Mouse (Mus musculus) heart, embryonic 15.5 days (tissue): ENCODE measurements around the gene Adgrb3. TPM values are rescaled to one million over a fixed set of nuclear protein-coding genes. Genes with fewer than 3 reads are reported as not detected.

Experiments used
- ATAC-seq: fragments of 200-750 bp; cut with Nextera tagmentation; replicated peaks from 2 replicates; pipeline ENCODE4 v1.8.0; 2017; ENCODE audit warnings: low read depth, moderate TSS enrichment; ENCODE audit not compliant: insufficient number of reproducible peaks, insufficient read depth, low FRiP score
- H3K27ac ChIP-seq: fragments of 300-500 bp; sonication (generic); 2 replicates; pipeline ENCODE4 v1.5.1; 2015; ENCODE audit warnings: mild to moderate bottlenecking, inconsistent platforms
- H3K27me3 ChIP-seq: fragments of 300-500 bp; sonication (generic); 2 replicates; pipeline ENCODE4 v1.6.1; 2015; ENCODE audit warnings: inconsistent platforms
- H3K36me3 ChIP-seq: fragments of 300-500 bp; sonication (generic); 2 replicates; pipeline ENCODE4 v1.6.1; 2015; ENCODE audit warnings: mild to moderate bottlenecking, inconsistent platforms
- H3K4me1 ChIP-seq: fragments of 300-500 bp; sonication (generic); replicated peaks from 2 replicates; pipeline ENCODE4 v1.6.1; 2015; ENCODE audit warnings: inconsistent platforms
- H3K4me2 ChIP-seq: fragments of 300-500 bp; sonication (generic); 2 replicates; pipeline ENCODE4 v1.6.1; 2015; ENCODE audit warnings: inconsistent platforms, mild to moderate bottlenecking, moderate library complexity
- H3K4me3 ChIP-seq: fragments of 300-500 bp; sonication (generic); 2 replicates; pipeline ENCODE4 v1.5.1; 2015; ENCODE audit warnings: mild to moderate bottlenecking, inconsistent platforms
- H3K9ac ChIP-seq: fragments of 300-500 bp; sonication (generic); 2 replicates; pipeline ENCODE4 v1.6.1; 2015; ENCODE audit warnings: mild to moderate bottlenecking, inconsistent platforms
- H3K9me3 ChIP-seq: fragments of 300-500 bp; sonication (generic); replicated peaks from 2 replicates; pipeline ENCODE4 v1.6.1; 2016; ENCODE audit warnings: inconsistent platforms
- WGBS: fragments of 180-500 bp; shearing (Covaris S2); methylation state at CpG from one replicate; pipeline ENCODE4 v1.1.7; 2015; ENCODE audit warnings: mixed read lengths; 5-methylcytosine and 5-hydroxymethylcytosine counted together
- polyA plus RNA-seq: library from polyadenylated mRNA; unstranded; fragments of >200 nt; fragmentation: Nextera tagmentation; extraction: Ambion mirVana; gene quantifications from 2 replicates; pipeline ENCODE4 v1.2.1, GENCODE M21; 2015

The Adgrb3 gene
- polyA plus RNA-seq, 1 experiment from 2014 or later, result 0.18 TPM

- WGBS, result 59% methylated on average over 14 of the region's 14 CpGs
- no peak overlapping the region for H3K27ac ChIP-seq
- H3K9me3 ChIP-seq, result no peaks in the 10 kb centered on the region
- no peaks in the 10 kb centered on the region for H3K27me3 ChIP-seq
- H3K4me1 ChIP-seq, result 0 out of 2 replicates have a peak, but pooled peaks cover 3% of the 10 kb centered on the region
- H3K36me3 ChIP-seq, result no peaks in the 10 kb centered on the region
- ATAC-seq, result no peak
- H3K4me3 ChIP-seq, result no peak overlapping the region
- 0 out of 2 replicates have a peak overlapping the region, but pooled peaks have one; percentile 23 for H3K4me2 ChIP-seq
- H3K9ac ChIP-seq, result no peak overlapping the region
Observed at GRCm38 (mm10) chr1:25085616-25086372, 743.7 kb downstream of the Adgrb3 start.

- no peak overlapping the region for H3K4me2 ChIP-seq
- WGBS, result 60% methylated on average over 8 of the region's 8 CpGs
Observed at GRCm38 (mm10) chr1:25082377-25082776, 747.1 kb downstream of the Adgrb3 start.

GRCm38 (mm10) chr1:25081265-25081849 lies 748.1 kb downstream of the Adgrb3 start:
- Histone ChIP-seq H3K4me3 (no peak overlapping the region), H3K36me3 (no peaks in the 10 kb centered on the region), H3K4me1 (0 out of 2 replicates have a peak, but pooled peaks cover 3% of the 10 kb centered on the region), H3K9ac (no peak overlapping the region), H3K9me3 (no peaks in the 10 kb centered on the region), H3K4me2 (no peak overlapping the region), H3K27me3 (no peaks in the 10 kb centered on the region), H3K27ac (no peak overlapping the region)
- ATAC-seq, result no peak
- 64% methylated on average over 4 of the region's 4 CpGs for WGBS

More at GRCm38 (mm10) chr1:25082377-25082776, 747.1 kb downstream of the Adgrb3 start:
- Histone ChIP-seq H3K4me1 (0 out of 2 replicates have a peak, but pooled peaks cover 3% of the 10 kb centered on the region), H3K9me3 (no peaks in the 10 kb centered on the region), H3K9ac (no peak overlapping the region), H3K27me3 (no peaks in the 10 kb centered on the region), H3K36me3 (no peaks in the 10 kb centered on the region), H3K27ac (no peak overlapping the region), H3K4me3 (no peak overlapping the region)
- no peak for ATAC-seq

- Histone ChIP-seq H3K36me3 (no peaks in the 10 kb centered on the region), H3K4me2 (no peak overlapping the region), H3K27ac (no peak overlapping the region), H3K9me3 (no peaks in the 10 kb centered on the region), H3K9ac (no peak overlapping the region), H3K4me1 (no peaks in the 10 kb centered on the region), H3K27me3 (no peaks in the 10 kb centered on the region), H3K4me3 (no peak overlapping the region)
- ATAC-seq, result no peak
- 85% methylated on average over 2 of the region's 2 CpGs for WGBS
Observed at GRCm38 (mm10) chr1:25079395-25079794, 750.1 kb downstream of the Adgrb3 start.

- WGBS, result 70% methylated on average over 5 of the region's 5 CpGs
- no peak overlapping the region for H3K4me3 ChIP-seq
- no peaks in the 10 kb centered on the region for H3K9me3 ChIP-seq
- H3K4me1 ChIP-seq, result no peaks in the 10 kb centered on the region
- no peak overlapping the region for H3K27ac ChIP-seq
- no peaks in the 10 kb centered on the region for H3K27me3 ChIP-seq
- no peak for ATAC-seq
- H3K36me3 ChIP-seq, result no peaks in the 10 kb centered on the region
- H3K4me2 ChIP-seq, result no peak overlapping the region
- no peak overlapping the region for H3K9ac ChIP-seq
Observed at GRCm38 (mm10) chr1:25075952-25076351, 753.6 kb downstream of the Adgrb3 start.

GRCm38 (mm10) chr1:25063964-25064363 lies 765.5 kb downstream of the Adgrb3 start:
- no peaks in the 10 kb centered on the region for H3K4me1 ChIP-seq
- 28% methylated on average over 6 of the region's 6 CpGs for WGBS
- no peak for ATAC-seq
- no peak overlapping the region for H3K4me3 ChIP-seq
- H3K9me3 ChIP-seq, result no peaks in the 10 kb centered on the region
- H3K36me3 ChIP-seq, result no peaks in the 10 kb centered on the region
- no peak overlapping the region for H3K4me2 ChIP-seq
- H3K27ac ChIP-seq, result no peak overlapping the region
- no peaks in the 10 kb centered on the region for H3K27me3 ChIP-seq
- H3K9ac ChIP-seq, result no peak overlapping the region

- H3K27ac ChIP-seq, result no peak overlapping the region
- WGBS, result 62% methylated on average over 3 of the region's 3 CpGs
Observed at GRCm38 (mm10) chr1:25060935-25061334, 768.6 kb downstream of the Adgrb3 start.

GRCm38 (mm10) chr1:25060191-25060590 lies 769.3 kb downstream of the Adgrb3 start:
- no peaks in the 10 kb centered on the region for H3K27me3 ChIP-seq
- no peaks in the 10 kb centered on the region for H3K9me3 ChIP-seq
- H3K4me2 ChIP-seq, result no peak overlapping the region
- no peaks in the 10 kb centered on the region; the same call in 1 of the 2 replicates for H3K4me1 ChIP-seq
- no peak overlapping the region for H3K27ac ChIP-seq
- ATAC-seq, result no peak
- no peaks in the 10 kb centered on the region for H3K36me3 ChIP-seq
- 76% methylated on average over 6 of the region's 6 CpGs for WGBS
- no peak overlapping the region for H3K9ac ChIP-seq
- H3K4me3 ChIP-seq, result no peak overlapping the region

More at GRCm38 (mm10) chr1:25060935-25061334, 768.6 kb downstream of the Adgrb3 start:
- Histone ChIP-seq H3K9ac (no peak overlapping the region), H3K9me3 (no peaks in the 10 kb centered on the region), H3K4me3 (no peak overlapping the region), H3K4me1 (no peaks in the 10 kb centered on the region; the same call in 1 of the 2 replicates), H3K4me2 (no peak overlapping the region), H3K36me3 (no peaks in the 10 kb centered on the region), H3K27me3 (no peaks in the 10 kb centered on the region)
- no peak for ATAC-seq

- H3K4me1 ChIP-seq, result no peaks in the 10 kb centered on the region; the same call in 1 of the 2 replicates
- no peak for ATAC-seq
Observed at GRCm38 (mm10) chr1:25057656-25058055, 771.9 kb downstream of the Adgrb3 start.

GRCm38 (mm10) chr1:25057212-25057611 lies 772.3 kb downstream of the Adgrb3 start:
- H3K9me3 ChIP-seq, result no peaks in the 10 kb centered on the region
- H3K27ac ChIP-seq, result no peak overlapping the region
- WGBS, result 72% methylated on average over 6 of the region's 6 CpGs
- H3K4me2 ChIP-seq, result no peak overlapping the region
- ATAC-seq, result no peak
- H3K27me3 ChIP-seq, result no peaks in the 10 kb centered on the region
- no peaks in the 10 kb centered on the region; the same call in 1 of the 2 replicates for H3K4me1 ChIP-seq
- H3K4me3 ChIP-seq, result no peak overlapping the region
- no peak overlapping the region for H3K9ac ChIP-seq
- no peaks in the 10 kb centered on the region for H3K36me3 ChIP-seq

More at GRCm38 (mm10) chr1:25057656-25058055, 771.9 kb downstream of the Adgrb3 start:
- WGBS, result 46% methylated on average over 2 of the region's 2 CpGs
- Histone ChIP-seq H3K36me3 (no peaks in the 10 kb centered on the region), H3K27me3 (no peaks in the 10 kb centered on the region), H3K9ac (no peak overlapping the region), H3K9me3 (no peaks in the 10 kb centered on the region), H3K4me3 (no peak overlapping the region), H3K4me2 (no peak overlapping the region), H3K27ac (no peak overlapping the region)

- no peak overlapping the region for H3K4me2 ChIP-seq
- ATAC-seq, result no peak
- no peaks in the 10 kb centered on the region for H3K9me3 ChIP-seq
- no peaks in the 10 kb centered on the region for H3K36me3 ChIP-seq
- H3K9ac ChIP-seq, result no peak overlapping the region
- H3K4me3 ChIP-seq, result no peak overlapping the region
- H3K27ac ChIP-seq, result no peak overlapping the region
- 71% methylated on average over 4 of the region's 4 CpGs for WGBS
- H3K4me1 ChIP-seq, result no peaks in the 10 kb centered on the region
- H3K27me3 ChIP-seq, result no peaks in the 10 kb centered on the region
Observed at GRCm38 (mm10) chr1:25042091-25042490, 787.4 kb downstream of the Adgrb3 start.
